Mouse (Mus musculus): ENCODE results near the gene Rnf216.
A peak's percentile ranks its signal among the peaks of the same experiment; 100 is the strongest.

Gene Rnf216

DNA sequence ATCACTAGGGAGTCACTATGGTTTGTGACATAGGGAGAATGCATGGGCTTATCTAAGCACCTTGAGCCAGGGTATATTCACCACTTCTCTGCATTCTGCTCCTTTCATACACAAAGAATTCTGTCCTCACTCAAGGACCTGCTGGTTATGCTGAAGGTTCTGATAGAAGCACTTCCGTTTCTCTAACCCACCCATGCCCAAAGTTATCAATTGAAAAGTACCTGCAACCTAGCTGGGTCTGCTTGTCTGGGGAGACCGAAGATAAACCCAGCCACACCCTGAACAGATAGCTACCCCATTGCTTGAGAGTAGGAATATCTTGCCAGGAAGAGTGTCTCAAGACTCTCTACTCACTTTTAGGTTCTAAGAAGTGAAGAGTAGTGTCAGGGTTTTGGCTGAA, 60.1 kb downstream of the Rnf216 start:
- DNase-seq = no peak

- DNase-seq = no peak
Measured at GRCm38 (mm10) chr5:143051851-143052250, 60.9 kb downstream of the Rnf216 start.

DNA sequence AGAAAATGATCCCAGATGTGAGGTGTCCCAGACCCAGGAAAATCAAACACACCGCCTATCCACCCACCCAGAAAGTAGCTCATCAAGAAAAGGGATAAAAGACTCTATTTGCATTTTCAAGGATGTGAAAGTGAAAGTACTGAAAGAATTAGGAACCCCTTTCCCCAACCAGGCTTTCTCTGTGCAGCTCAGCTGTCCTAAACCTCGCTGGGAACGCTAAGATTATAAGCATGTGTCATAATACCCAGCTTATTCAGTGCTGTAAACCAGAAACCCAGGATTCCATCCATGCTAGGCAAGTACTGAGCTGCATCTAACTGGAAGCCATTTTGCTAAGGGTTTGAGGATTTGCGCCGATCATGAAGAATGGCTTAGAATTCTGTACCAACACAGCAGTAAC, 62.5 kb downstream of the Rnf216 start:
- DNase-seq = no peak

DNA sequence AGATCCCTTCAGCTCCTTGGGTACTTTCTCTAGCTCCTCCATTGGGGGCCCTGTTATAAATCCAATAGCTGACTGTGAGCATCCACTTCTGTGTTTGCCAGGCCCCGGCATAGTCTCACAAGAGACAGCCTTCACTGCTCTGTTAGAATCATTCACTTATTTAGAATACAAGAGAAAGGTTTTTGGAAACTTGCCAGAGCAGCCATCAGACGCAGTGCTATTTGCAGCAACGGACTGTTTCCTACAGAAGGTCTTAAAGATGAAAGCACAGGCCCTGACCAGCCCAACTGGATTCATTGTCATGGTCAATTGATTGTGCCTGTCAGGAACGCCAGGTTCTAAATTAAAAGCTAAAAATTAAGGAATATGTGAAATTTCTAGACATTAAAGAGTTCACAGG, 63.0 kb downstream of the Rnf216 start:
- peak in 1 of 2 experiments; percentile 24 for DNase-seq

DNA sequence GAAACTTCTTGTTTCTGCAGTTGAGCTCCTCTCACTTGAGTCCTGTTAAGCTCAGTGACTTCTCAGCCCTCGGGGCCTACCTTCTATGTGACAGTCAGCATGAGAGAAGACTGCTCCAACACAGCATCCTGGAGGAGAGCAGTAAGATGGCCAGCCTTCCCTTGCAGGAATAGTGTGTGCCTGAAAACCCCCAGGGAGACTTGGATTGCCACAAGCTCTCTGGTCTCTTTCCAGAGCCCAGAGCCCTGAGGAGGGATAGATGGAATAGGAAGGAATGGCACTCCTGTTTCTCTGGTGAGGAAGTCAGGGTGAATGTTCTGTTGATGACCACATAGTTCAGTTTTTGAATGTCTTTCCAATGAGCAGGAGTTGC, 63.8 kb downstream of the Rnf216 start:
- no peak for DNase-seq

GRCm38 (mm10) chr5:143048232-143049012, 64.4 kb downstream of the Rnf216 start:
- no peak for DNase-seq

- DNase-seq = no peak
Measured at GRCm38 (mm10) chr5:143047586-143047985, 65.2 kb downstream of the Rnf216 start.

DNA sequence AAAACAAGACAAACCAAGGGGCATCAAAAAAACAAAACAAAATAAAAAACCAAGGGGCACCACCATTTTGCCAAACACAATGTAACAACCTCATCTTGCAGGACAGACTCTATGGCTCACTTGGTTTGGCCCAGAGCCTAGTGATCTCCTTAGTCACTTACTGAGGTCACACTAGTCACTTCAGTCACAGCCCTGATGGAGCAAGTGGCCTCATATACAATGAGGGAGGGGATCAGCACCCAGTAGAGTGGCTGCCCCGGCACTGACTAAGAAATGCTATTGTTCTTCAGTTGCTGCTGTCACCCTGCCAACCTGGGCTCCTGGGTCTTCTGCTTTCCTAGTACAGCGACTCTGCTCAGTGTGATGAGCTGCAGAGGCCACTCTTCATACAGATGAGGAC, 68.9 kb downstream of the Rnf216 start:
- no peak for DNase-seq

DNA sequence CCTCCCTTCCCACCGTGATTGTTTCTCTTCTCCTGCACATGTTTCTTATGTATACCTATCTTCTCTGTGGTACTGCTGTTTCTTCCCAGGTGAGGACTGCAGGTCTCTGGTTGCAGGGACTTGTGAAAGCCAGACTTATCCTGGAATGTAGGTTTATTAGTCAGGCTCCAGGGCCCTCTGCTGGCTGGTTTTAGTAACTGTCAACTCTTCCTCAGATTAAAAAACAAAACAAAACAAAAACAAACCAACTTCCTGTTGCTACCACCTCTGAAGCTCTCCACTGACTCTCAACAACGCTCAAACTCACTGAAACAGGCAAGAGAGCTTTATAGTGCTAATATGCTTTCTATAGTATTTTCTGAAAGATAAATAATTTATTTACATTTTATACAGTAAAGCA, 69.5 kb downstream of the Rnf216 start:
- peak; percentile 36 to 59 for DNase-seq

DNA sequence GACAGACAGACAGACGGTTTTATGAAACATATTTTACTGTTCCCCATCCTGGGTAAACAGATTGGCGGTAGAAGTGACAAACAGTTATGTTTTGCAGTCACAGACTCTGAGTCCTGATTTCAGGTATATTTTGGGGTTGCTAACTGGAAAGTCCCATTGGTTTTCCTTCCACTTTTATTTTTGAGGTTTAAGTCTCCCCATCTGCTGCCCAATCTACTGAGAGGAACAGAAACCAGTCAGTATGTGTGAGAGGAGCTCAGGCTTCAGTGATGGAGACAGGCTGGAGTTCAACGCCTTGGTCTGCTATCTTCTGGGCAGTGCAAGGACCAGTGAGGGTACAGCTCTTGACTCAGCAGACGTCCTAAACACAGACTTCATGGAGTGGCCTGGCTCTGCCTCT, 74.0 kb downstream of the Rnf216 start:
- no peak for DNase-seq

- peak; percentile 27 to 59 for DNase-seq
Measured at GRCm38 (mm10) chr5:143037201-143037600, 75.6 kb downstream of the Rnf216 start.

DNA sequence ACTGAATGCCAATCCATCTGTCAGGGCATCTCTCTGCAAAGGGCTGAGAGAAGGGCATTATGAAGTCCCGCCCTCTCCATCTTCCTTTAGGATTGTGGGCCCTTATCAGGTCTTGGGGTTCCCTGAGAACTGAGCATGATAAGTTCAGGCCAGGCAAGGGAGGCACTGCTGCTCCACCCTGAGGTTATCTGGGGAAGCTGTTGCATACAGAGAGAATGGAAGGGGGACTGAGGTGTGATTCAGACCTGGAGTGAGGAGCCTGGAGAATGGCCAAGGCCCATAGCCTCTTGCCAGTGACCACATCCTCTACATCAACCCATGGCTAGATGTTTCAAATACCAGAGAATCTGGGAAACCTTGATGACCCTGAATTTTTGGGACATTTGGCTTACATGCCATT, 76.7 kb downstream of the Rnf216 start:
- peak in 1 of 2 experiments; percentile 18 for DNase-seq

GRCm38 (mm10) chr5:143035271-143035670, 77.5 kb downstream of the Rnf216 start:
- no peak for DNase-seq

DNA sequence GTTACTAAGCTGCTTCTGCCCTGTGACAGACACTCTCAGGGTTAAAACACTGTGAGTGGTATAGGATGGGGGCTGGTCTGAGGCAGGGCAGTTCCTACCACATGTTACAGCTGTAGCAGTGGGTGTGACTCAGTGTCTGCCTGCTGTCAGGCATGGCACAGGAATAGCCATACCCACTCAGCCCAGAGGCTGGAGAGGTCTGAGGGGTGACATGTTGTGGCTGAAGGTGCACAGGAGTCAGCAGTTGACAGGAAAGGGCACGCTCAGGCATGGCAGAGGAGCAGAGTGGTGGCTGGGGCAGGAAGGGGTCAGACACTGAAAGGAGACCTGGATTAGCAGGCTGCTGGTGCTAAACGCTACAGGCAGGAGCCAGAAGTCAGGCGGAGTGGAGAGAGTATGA, 78.7 kb downstream of the Rnf216 start:
- no peak for DNase-seq

DNA sequence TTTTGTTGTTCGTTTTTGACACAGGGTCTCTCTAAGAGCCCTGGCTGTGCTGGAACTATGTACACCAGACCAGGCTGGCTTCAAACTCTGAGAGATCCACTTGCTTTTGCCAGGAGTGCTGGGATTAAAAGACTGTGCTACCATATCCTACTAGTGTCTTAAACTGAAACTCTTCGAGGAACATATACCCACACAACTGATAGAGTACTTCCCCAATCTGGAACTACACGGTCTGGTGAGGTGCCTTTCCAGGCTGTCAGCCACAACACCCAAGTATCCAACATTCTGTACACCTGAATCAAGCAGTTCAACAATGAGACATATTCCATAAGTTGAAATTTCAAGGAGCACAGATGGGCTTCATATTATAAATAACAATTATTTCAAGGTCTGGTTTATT, 79.5 kb downstream of the Rnf216 start:
- DNase-seq = no peak

DNA sequence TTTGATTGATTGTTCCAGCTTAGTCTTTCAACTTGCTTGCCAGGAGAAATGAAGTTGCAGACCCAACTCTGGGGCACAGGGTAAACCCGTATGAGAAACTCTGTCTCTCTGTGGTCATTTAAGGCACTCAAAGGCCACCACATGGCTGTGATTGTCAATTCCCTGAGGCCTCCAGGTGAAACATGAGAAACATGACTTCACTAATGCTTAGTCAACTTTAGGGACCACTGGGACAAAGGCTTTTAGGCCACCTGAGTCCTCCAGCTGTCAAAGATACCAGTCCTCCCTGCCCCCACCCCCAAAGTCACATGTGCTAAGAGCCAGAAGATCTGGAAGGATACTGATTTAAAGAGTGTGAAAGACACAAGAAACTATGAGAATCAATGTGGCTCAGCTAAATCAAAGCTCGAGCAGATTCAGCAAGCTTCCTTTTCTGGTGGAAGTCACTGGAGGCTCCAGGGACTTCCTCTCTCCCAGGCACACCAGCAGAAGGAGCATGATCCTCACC, 80.1 kb downstream of the Rnf216 start:
- DNase-seq = no peak

DNA sequence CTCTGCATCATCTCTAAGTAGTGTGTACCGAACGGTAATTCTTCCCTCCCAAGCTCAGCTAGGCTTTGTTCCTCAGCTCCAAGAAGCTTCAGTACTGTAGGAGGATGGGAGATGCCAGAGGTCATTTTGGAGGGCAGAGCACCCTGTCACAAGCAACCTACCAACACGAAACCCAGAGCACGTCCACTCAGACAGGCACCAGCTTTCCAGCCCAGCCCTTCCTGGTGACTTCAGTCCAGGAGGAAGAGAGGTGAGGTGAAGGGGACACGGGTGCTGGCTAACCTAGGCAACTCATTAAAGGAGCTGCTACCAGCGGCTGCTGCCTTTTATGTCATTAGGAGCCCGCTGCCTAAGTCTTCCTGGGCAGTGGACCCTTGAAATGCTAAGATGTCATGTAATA, 81.1 kb downstream of the Rnf216 start:
- no peak for DNase-seq

GRCm38 (mm10) chr5:143031193-143031592, 81.6 kb downstream of the Rnf216 start:
- no peak for DNase-seq

DNA sequence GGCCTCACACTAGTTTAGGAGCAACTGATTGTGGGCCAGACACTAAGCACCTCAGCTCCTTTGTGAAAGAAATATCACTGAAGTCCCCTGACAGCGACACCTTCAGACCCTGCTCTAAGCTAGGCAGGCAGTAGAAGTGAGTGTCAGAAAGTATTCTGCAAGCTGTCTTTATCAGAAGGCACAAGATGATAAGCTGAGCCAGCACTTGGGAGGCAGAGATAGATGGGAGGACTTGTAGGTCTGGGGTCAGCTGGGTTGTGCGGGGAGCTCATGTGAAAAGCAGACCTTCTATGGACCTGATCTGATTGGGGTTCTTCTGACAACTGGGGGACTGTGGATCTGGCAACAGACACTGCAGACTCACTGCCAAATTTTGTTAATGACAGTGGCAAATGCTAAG, 88.9 kb downstream of the Rnf216 start:
- DNase-seq = no peak

GRCm38 (mm10) chr5:143022956-143023355, 89.8 kb downstream of the Rnf216 start:
- no peak for DNase-seq

DNA sequence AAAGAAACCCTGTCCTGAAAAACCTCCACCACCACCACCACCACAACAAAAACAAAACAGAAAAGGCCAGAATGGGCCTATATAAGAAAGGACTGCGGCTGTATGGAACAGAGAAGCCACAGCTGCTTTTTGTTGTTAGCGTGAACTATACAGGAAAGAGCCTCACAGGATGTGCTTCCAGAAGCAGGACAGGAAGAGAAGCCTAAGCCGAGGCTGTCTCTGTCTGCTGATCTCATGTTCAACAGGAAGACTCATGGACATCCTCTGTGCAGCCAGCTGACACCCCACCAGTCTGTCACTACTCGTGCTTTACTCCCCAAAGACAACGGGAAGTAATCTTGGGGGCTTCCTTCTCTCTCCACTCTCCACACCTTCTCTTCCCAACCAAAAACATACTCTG, 95.4 kb downstream of the Rnf216 start:
- no peak for DNase-seq

DNA sequence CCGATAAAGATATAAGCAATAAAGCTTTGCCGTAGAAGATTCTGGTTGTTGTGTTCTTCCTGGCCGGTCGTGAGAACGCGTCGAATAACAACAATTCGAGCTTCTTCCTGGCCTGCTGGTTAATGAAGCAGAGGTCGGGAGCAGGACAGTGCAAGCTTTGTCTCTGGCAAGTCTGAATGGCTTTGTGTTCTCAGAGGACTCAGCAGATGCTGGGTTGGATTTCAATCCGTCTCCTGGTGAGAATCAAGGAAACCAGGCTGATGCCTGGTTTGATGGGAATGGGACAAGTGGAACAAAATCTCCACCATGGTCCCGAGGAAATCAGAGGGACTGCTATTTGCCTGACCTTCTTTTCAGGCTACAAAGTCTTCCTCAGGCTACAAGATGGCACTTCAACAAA, 103.4 kb downstream of the Rnf216 start:
- DNase-seq = peak in 1 of 2 experiments; percentile 17

DNA sequence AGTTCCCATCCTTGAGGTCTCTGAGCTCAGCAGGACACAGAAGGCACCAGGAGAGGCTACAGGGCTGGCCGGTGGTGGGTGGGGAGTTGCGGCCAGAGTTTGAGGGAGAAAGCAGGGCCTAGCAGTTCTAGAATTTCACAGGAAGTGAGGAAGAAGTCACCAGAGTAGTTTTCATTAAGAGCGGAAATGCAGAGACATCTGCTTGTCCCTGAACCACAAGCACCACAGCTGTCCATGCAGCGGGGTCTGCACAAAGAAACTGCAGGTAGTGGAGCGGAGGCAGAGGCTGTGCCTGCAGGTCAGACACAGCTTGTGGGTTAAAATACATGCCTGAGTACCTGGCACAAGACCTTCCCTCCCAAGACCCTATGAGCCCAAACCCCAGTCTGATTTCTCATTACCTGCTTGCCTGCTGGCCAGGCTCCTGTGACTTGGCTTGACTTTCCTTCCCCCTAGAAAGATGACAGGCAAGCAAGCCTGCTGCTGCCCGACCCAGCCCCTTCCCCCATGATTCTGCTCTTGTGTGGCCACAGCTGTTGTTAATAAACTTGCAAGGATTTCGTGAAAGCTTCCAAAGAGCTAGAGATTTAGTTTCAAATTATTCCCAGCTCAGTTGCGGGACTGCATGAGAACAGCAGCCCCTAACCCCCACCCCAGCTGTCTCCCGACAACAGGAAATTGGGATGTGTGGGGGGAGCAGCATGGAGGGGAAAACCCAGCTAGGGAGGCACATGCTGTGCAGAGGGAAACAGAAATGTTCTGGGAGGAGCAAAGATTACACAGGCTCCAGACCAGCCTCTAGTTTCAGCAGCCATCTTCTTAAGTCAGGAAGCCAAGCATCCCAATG, 111.9 kb downstream of the Rnf216 start:
- no peak for DNase-seq

- DNase-seq = no peak
Measured at GRCm38 (mm10) chr5:143000091-143000490, 112.7 kb downstream of the Rnf216 start.
